Mouse (Mus musculus) layer of hippocampus, adult 9-11 months (tissue): ENCODE data around the gene Nxf1.
"Not testable (repeated sequence)": the region's sequence is repeated elsewhere in the genome, so short reads cannot be mapped to it uniquely, and the experiment has no call there.

Experiments
- DNase-seq: peaks from one replicate; pipeline ENCODE4 v3.0.0; 2022

Nxf1 gene

DNA sequence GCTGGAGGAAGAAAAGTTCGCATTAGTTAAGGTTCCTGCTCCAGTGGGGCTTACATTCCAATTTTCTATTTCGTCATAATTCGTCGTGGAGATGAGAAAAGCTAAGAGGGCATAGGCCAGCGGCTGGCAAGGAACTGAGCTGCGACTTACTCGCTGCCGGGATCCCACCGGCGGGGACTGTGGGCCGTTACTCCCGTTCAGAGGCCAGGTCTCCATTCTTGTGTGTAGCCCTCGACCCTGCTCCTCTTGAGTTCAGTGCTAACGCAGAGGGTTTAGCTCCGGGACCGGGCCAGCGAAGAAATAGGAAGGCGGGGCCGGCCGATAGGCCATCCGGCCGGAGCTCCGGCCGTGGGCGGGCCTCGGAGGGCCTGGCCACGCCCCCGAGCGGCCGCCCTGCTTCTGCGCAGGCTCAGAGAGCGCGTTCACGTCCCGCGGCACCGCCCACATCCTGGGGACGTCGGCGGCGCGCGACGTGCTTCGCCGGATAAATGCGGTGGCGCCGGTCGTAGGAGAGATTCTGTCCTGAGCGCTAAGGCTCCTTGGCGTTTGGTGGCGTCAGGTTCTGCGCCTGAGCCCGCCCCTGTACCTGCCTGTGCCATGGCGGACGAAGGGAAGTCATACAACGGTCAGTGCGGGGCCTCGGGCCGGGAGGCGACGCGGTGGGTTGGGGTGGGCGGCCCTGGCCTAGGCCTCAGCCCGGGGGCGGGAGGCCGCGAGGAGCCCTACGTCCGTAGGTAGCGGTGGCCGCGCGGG lies at the start of gene Nxf1:
Nxf1 (plus strand) TSS at position 439 of the 753 bp plus-strand sequence.
- peak; percentile 92 for DNase-seq

DNA sequence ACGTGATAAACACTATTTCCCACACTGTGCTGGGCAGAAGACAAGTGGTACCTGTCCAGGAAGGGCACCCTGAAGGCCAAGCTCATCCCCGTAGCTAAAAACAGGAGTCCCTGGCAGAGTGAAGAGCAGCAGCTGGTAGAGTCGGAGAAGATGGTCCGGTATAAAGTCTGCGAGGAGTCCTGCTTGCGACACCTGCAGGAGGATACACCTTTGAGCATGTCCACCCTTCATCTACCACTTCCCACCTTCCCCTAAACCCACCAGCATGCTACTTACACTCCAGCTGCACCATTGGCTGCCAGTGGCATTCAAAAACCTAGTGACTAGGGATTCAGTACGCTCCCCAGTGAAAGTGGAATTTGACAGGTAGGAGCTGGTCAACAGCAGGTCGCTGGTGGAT lies 47.9 kb upstream of the Nxf1 start:
- no peak for DNase-seq

DNA sequence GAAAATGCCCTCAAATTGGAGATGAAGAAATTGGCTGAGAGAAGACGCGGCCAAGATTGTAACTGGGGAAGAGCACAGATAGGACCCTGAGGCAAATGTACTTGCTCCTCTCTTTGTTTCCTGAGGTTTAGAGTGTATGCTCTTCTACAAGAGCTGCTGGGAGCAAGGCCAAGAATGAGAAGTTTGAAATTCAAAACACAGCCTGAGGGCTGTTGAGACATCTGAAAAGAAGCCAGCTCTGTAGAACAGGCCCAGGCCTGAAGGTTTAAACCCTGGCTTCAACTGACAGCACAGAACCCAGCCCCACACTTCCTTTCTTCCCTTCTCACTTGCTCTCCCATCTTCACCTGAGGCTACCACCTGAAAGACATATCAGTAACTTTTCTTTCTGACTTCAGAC lies 46.8 kb upstream of the Nxf1 start:
- DNase-seq: no peak

DNA sequence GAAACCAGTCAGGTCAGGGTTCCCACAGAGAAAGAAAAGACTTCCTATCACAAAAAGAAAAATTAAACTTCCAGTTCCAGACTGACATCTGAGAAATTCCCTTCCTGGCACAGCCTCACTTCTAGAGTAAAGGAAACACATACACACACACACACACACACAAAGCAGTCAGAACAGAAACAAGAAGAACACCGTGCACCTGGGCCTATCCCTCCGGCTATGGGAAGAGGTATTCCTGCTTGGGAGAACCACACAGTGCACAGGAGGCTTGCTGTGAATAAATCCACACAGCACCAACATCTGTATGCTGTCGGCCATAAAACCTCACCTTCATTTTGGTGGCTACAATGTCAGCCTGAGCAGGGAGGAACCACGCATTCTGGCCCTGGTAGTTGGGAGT lies 45.4 kb upstream of the Nxf1 start:
- DNase-seq: no peak

DNA sequence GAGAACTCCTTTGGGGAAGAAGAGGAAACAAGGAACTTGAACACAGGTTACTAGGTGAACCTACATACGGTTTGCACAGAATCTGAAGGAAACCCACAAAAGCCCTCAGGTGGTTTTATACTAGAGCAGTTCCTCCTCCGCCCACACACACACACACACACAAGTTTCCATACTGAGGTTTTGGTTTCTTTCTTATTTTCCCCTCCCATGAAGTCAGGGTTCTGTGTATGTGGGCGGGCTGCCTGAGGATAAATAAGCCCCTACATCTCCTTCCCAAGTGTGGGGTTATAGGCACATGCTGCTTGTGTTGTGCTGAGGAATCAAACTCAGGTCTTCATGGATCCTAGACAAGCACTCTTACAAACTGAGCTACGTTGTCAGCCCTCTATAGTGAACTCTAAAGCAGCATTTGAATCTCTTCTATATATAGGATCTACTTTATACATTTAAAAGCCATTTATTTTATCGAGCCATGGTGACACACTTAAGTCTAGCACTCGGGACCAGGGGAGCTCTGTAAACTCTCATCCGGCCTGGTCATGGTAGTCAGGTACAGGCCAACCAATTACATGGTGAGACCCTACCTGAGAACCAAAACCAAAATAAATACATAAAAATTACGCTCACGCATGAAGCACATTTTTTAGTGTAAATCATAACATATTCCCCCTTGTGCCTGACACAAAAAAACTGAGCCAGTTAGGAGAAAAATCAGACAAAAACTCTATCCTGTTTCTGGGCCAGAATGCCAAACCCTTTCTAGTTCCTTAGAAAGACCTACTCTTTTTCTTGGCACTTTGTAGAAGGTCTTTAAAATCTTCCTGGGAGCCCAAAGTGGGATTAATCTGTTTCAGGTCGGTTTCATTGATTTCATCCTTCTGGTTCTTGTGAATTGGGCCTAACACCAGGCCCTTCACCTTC lies 44.7 kb upstream of the Nxf1 start:
- DNase-seq: no peak

DNA sequence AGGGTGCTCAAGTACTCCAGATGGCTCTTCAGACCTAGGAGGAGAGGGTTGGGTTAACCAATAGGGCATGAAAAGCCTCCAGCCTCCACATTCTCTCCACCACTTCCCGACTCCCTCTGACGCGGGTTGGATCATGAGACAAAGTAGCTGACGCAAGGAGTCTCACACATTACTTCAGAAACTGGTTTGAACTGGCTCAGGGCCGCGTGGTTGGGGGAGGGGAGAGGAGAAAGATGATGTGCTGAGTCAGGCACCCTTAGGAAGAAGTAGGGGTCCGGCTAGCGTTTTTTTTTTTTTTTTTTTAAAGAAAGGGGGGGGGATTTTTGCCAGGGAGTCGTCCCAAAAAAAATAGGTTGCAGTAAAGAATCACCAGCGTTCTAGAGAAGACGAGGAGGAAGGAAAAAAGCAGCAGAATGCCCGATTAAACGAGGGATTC lies 44.0 kb upstream of the Nxf1 start:
- peak; percentile 85 for DNase-seq

DNA sequence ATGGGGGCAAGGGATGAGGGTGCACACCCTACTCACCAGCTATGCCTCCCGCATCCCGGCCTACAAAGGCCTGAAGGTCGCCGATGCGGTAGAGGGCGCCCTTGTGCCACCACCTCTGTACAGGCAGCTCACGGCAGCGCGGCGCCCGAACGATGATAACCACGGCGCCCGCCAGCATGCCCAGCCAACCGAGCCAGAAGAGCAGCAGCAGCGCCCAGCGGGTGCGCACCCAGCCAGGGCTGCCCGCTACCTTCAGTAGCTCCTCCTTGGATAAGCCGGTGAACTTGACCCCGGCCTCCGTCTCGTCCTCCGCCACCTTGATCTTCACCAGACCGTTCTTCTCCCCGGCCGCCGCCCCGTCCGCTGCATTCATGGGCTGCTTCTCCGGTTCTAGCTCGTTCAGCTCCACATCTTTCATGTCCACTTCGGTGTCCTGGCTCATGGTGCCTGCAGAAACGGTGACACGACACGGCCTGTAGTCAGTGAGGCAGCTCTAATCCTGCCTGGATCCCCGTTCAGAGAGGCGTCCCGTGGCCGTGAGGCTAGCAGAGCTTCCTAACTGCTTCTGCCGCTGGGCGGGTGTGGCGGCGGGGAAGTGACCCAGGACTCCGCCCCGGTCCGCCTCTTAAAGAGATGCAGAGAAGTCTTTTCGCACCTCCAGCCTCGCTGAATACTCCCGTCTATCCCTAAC lies 43.4 kb upstream of the Nxf1 start:
- peak; percentile 95 for DNase-seq

DNA sequence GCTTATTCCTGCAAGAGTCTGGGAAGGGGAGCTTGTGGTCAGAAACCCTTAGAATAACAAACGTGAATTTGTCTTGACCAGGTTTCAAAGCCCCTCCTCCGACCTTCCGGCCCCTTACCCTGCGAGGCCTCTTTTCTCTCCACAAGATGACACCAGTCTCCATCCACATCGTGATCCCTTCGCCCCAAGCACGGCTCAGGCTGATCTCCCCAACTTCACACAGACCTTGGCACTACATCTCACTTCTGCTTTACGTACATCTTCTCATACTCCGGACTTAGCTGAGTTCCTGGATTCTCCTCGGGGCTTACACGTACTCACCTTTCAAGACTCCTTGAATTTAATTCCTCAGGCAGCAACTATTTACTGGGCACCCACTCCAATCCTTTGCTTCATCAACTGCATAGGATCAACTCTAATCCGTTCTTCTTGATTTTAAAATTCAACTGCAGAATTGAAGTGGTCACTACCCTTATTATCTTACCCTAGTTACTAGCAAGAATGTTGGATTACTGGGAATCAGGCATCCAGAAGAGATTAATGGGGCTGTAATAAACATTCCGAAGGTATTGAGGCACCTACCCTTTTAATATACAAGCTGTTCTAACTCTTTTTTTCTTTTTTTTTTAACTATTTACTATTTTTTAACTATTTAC lies 42.7 kb upstream of the Nxf1 start:
- no peak for DNase-seq

DNA sequence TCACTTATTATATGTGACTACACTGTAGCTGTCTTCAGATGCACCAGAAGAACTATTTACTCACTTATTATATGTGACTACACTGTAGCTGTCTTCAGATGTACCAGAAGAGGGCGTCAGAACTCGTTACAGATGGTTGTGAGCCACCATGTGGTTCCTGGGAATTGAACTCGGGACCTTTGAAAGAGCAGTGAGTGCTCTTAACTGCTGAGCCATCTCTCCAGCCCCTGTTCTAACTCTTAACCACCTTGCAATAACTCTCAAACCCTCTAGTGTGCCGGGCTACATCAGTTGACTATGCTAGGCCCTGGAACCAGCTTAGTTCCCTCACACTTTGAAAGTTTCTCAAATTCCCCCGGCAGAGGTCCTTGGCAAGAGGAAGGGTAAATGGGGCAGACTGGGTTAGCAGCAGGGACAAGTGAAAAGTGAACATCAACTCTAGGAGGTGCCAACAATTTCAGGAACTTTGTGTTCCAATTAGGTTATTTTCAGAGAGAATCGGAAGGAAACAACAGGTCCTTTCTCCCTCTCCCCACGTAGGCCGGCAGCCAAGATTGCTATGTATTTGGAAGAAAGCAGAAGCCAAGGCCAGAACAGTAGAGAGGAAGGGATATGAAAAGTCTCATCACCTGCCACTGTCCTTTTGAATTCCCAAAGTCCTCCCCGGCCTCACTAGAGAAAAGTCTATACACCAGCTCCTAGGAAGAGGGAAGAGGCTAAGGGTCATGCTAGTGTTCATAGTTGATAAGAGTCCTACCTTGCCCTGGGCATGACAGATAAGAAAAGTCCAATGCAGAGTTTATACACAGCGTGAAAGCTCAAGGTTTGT lies 42.0 kb upstream of the Nxf1 start:
- no peak for DNase-seq

DNA sequence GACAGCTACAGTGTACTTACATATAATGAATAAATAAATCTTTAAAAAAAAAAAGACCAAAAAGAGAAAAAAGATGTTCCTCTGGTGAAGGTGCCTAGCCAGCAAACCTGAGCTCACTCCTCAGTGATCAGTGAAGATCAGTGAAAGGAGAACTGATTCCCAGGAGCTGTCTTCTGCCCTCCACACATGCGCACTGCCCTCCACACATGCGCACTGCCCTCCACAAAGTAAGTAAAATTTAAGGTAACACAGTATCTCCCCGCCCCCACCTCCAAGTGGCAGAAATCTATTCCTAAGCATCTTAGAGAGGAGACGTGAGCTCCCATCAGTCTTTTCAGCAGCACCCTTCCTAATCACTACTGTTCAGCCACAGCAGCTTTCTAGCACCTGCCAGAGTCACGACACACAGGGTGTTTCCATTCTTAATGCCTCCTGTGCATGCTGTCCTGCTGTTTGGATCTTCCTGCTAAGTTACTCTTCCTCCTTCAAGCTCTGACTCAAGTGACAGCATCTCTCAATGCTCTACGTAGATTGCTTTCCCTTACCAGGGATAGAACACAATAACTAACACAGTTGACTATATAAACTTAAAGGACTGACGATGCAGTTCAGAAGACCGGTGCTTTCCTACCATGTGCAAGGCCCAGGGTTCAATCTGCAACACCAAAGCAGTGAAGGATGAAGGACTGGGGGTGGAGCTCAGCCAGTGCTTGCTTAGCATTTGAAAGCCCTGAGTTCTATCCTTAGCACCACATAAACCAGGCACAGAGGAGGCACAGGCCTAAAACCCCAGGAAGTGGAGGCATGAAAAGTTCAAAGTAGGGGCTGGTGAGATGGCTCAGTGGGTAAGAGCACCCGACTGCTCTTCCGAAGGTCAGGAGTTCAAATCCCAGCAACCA lies 40.8 kb upstream of the Nxf1 start:
- no peak for DNase-seq

DNA sequence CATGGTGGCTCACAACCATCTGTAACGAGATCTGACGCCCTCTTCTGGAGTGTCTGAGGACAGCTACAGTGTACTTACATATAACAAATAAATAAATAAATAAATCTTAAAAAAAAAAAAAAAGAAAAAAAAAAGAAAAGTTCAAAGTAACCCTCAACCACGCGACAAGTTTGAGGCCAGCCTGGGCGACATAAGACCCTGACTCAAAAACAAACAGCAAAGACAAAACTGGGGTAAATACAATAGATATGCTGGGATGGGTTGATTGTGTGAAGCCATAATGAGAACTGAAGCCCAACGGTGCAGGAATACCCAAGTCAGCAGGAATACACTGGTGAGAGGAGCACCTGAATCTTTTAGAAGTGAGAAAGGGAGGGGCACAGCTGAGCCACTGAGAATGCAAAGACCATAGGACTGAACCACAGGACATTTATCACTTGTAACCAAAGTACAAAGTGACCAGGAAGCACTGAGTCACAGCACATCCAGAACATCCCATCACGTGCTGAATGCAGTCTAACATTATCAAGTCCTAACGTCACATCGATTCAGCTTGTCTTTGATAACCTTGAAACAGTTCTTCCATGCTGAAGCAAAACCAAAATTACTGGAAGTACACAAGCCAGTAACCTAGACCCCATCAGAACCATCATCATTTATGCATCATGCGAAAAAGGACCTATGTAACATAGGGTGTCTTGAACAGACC lies 40.0 kb upstream of the Nxf1 start:
- DNase-seq: no peak

DNA sequence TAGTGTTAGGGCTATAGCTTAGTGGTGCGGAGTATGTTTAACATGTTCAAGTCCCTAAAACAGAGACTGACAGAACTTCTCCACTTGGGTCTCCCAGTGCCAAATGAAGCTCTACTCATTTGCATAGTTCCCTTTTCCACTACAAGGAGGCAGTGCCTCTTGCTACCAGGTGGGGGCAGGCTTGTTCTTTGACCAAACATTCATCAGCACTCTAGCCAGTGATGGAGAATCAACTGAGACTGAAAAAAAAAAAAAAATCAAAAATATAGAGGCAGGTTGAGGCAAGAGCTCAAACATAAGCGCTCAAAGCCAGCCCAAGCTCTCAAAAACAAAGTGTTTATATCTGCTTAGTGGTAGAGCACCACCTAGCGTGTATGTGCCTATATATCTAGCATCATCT lies 38.5 kb upstream of the Nxf1 start:
- DNase-seq: no peak

DNA sequence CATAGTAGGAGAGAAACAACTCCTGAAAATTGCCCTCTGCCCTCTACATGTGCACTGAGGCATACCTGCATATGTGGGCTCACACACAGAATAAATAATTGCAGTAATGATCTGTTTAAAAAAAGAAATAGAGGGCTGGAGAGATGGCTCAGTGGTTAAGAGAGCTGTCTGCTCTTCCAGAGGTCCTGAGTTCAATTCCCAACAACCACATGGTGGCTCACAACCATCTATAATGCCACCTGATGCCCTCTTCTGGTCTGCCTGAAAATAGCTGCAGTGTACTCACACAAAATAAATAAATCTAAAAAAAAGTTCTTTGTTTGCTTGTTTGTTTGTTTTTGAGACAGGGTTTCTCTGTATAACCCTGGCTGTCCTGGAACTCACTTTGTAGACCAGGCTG lies 37.8 kb upstream of the Nxf1 start:
- DNase-seq: not testable (repeated sequence)

DNA sequence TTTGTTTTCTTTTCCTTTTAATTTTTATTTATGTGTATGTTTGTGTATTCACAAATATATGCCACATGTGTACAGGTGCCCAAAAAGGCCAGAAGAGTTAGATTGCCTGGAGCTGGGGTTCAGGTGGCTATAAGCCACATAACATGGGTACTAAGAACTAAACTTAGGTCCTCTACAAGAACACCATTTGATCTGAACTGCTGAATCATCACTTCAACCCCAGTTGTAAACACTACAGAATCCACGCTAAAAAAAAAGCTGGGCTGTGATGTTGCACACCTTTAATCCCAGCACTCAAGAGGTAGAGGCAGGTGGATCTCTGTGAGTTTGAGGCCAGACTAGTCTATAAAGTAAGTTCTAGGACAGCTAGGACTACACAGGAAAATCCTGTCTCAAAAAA lies 35.5 kb upstream of the Nxf1 start:
- DNase-seq: no peak

DNA sequence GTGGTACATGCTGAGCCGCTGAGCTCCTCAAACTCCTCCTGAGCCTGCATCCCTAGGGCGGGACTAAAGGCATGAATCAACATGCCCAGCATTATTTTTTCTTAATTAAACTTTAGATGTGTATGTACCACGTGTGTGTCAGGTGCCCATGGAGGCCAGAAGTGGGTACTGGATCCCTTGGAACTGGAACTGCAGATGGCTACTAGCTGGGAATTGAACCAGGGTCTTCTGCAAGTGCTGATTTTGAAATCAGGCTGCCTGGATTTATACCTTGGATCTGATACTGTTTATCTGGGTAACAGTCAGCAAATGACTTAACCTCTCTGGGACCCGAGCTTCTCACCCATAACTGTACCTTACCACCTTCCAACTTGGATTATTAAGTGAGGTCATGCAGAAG lies 34.9 kb upstream of the Nxf1 start:
- DNase-seq: no peak

DNA sequence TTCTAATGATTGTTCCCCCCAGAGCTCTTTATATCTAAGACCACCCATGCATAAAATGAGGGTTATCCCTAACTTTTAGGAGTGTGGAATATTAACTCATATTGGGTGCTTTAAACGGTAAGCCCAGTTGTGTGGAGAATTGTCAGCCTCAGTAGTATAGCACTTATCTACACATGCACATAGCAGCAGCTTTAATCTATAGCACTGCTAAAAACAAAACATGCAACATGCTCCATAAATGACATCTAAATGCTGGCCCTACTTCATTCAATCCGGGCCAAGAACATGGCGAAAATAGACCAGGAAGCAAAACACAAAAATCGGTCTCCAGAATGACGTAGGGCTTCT lies 34.3 kb upstream of the Nxf1 start:
- no peak for DNase-seq

DNA sequence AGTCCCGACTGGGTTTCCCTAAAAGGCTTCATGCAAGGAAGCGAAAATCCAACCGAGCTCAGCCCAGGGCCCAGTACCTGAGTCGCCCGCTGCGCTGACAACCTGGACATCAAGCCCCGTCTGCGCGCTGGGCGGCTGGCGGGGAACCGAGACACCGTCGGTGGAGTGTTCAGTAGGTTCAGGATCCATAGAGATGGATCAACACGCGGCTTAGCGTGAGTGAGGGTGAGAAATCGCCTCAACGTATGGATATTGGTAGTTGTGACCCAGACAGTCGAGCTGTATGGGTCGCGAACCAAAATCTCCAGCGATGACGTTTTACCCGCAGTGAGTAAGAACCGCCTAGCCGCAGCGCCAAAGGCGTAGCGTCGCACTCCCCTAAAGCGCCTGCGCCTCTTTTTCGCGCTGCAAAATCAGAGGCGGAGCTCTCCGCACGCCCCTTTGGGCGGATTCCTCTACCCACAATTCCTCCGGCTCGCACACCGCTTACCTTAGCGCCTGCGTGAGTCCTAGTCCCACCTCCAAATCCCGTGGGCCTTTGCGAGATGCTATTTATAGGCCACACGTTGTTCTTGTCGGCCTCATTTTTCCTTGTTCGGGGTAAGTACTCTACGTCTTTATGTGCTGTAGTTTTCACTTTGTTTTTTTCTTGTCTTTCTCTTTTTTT lies 33.8 kb upstream of the Nxf1 start, which contains the start of gene Slc3a2:
Slc3a2 (minus strand) TSS at position 463 of the 667 bp plus-strand sequence.
- peak; percentile 98 for DNase-seq

DNA sequence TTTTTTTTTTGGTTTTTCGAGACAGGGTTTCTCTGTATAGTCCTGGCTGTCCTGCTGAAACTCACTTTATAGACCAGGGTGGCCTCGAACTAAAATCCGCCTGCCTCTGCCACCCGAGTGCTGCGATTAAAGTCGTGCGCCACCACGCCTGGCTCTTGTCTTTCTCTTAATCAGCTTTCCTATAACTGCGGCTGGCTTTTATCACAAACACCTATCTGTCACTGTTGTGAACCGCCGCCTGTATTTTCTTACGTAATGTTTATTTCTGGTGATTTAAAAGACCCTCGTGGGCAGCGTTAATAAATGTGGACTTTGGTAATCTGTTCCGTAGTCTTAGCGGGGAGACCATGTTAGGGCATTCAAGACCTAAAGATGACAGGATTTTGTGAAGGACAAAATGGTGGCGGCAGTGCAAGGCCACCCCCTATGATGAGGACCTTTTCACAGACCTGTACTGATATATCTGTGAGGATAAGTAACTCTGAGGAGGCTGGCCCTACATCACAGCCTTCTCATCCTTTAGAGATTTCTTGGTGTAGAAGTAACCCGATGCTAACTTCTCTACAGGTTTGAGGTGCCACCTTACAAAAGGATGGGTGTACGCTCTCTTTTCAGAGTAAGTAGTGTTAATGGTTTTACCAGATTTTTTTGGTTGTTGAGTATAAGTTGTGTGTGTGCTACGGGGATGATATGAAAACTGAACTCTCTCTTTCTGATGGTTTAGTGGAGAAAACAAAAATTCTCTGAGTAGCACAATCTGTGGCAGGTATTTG lies 33.1 kb upstream of the Nxf1 start:
- no peak for DNase-seq

DNA sequence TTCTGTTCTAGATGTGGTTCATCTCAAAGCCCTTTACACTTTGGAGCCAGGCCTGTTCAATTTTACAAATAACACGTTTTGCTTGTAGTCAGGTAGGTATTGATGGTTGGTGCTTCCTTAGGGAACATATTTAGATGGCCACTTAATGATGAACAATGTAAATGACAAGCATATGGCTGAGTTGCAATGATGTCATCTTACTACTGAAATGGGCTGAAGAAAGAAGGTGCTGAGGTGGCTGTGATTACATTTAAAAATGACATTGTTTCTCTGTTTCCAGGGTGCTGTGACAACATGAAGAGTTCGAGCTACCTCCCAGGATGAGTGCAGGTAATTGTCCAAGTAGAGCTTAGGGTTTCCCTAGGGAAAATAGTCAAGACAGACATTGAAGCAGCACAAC lies 32.5 kb upstream of the Nxf1 start:
- no peak for DNase-seq
